Mouse (Mus musculus): ENCODE measurements around the gene Dennd5b.

- TF ChIP-seq CTCF (IDR thresholded peaks at IDR 0.05; ENCODE audit: low read depth, low read length) (no peak), POLR2A (IDR thresholded peaks at IDR 0.05; ENCODE audit: extremely low read depth, insufficient read depth, low read length) (no peak)
Measured at GRCm38 (mm10) chr6:149107615-149108014, 6.1 kb upstream of the Dennd5b start.
